Mouse (Mus musculus): ENCODE measurements around the gene Ralgps1. TPM values are rescaled to one million over a fixed set of nuclear protein-coding genes. Genes with fewer than 3 reads are reported as not detected.
A peak's percentile ranks its signal among the peaks of the same experiment; 100 is the strongest.

Ralgps1 gene
- total RNA-seq, 2 experiments from 2014 or later = 56.8 to 59.2 TPM

GRCm38 (mm10) chr2:33173126-33173525, 198.2 kb downstream of the Ralgps1 start:
- no peak for DNase-seq (ENCODE audit: low spot score in 2 of 2)
- intact Hi-C loops (cut with DNase I) = no loop called here

DNA sequence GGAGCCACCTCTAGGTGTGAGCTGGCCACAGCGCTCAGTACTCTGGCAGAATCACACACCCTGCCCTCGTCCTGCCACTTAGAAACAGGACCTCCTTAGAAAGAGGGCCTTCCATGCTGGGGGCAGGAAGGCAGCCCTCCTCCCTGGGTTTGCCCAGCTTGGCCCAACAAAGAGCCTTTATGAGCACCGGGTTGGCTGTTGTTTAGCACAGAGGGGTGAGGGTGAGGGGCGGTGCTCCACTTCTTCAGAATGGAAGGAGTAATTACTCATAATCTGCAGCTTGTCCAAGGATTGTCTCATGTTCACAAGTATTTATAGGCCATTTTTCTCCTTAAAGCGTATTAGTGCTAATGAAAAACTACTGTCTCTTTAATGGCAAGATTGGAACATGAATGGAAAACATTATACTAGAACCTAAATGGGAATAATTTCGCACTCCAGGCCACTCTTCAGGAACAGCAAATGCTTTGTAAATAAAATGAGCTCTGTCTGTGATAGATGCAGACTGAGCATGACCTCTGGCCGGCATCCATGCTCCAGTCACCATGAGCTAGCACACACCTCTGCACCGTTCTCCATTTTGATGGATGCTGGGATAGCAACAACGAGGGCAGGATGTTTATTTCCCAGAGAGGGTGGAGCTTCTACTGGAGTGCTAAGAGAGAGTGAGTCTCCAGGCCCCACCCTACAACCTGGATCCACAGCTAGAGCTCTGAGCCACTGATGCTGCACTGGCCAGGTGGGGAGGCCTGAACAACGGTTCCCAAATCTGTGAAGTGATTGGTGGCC, 200.3 kb downstream of the Ralgps1 start:
- DNase-seq (ENCODE audit: low spot score in 2 of 2) = no peak
- intact Hi-C loops (cut with DNase I) = no loop called here

DNA sequence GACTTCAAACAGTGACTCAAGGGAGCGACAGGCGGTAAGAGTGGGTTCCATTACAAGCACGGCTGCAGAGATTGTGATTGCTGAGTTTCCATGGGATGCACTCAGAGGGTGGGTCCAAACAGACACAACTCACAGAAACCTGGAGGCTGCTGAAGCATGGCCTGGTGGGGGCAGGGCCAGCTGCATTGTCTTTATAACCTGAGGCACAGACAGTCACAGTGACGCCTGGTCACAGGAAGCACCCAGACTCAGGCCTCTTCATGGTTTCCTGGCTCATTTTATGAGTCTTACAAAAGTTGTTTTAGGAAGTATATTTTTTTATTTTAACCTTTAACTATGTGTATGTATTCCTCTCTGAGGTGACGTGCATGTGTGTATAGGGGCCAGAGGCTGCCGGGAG, 201.8 kb downstream of the Ralgps1 start:
- DNase-seq (ENCODE audit: low spot score in 2 of 2) = no peak
- intact Hi-C loops (cut with DNase I) = no loop called here

DNA sequence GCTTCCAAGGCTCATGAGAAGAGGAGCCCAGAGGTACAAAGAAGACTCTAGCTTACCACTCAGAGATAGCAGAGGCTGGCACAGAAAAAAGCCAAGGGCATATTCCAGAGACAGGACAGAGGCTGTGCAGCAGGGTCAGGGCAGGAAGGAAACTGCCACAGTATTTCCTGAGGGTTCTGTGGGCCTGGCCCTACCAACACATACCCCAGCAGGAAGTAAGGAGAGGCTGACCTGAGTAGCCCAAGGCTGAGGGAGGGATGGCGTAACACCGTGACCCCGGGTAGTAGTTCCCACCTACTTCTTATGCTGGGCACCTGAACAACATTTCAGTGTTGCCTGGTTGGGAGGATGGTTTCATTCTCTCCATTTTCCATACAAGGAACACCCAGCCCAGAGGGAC, 204.2 kb downstream of the Ralgps1 start:
- intact Hi-C loops (cut with DNase I) = no loop called here
- no peak for DNase-seq (ENCODE audit: low spot score in 2 of 2)

- intact Hi-C loops (cut with DNase I) = no loop called here
- DNase-seq (ENCODE audit: low spot score in 2 of 2) = no peak
Measured at GRCm38 (mm10) chr2:33165710-33166374, 205.4 kb downstream of the Ralgps1 start.

GRCm38 (mm10) chr2:33165229-33165628, 206.1 kb downstream of the Ralgps1 start:
- no peak for DNase-seq (ENCODE audit: low spot score in 2 of 2)
- intact Hi-C loops (cut with DNase I) = no loop called here

DNA sequence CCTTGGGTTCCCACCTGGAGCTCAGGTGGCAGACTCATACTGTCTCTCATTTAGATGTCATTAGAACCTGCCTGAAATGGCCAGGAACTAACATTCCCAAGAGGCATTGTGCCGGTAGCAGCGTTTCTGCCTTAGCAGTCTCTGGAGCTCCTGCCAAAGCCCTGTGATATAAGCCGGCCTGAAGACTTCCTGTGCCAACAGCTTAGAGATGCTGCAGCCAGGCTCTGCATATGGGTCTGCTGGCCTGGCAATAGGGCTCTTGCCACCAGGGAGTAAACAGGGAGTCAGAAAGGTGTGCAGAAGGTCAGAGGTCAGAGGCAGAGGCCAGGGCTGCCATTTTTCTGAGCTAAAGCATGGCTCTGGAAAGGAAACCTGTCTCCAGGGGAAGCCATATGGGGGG, 206.6 kb downstream of the Ralgps1 start:
- no peak for DNase-seq (ENCODE audit: low spot score in 2 of 2)
- intact Hi-C loops (cut with DNase I) = no loop called here

- intact Hi-C loops (cut with DNase I) = no loop called here
Measured at GRCm38 (mm10) chr2:33162126-33162525, 209.2 kb downstream of the Ralgps1 start.

GRCm38 (mm10) chr2:33160326-33160973, 210.8 kb downstream of the Ralgps1 start:
- intact Hi-C loops (cut with DNase I) = no loop called here
- DNase-seq (ENCODE audit: low spot score in 2 of 2) = no peak

More at GRCm38 (mm10) chr2:33162126-33162525, 209.2 kb downstream of the Ralgps1 start:
- DNase-seq (ENCODE audit: low spot score in 2 of 2) = no peak

DNA sequence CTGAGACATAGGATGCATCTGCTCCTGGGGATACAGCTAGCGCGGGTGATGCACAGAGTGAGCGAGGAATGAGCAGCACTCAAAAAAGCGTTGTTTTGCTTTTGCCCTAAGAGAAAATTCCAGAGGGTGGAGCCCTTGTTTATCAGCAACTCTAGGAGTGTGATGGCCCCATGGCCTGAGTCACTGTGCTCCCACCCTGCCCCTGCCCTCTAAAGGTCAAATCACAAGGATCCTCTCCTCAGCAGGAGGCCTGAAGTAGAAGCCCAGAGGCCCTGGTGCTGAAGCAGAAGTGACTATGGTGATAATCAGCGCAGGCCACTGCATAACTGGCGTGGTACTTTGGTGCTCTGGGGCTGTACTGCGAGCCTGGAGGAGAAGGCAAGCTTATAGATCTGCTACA, 211.7 kb downstream of the Ralgps1 start:
- intact Hi-C loops (cut with DNase I) = loop anchor here (10.0 kb wide), 1 partner anchor 155 kb away; no protein-coding TSS in a partner anchor
- DNase-seq (ENCODE audit: low spot score in 2 of 2) = no peak

DNA sequence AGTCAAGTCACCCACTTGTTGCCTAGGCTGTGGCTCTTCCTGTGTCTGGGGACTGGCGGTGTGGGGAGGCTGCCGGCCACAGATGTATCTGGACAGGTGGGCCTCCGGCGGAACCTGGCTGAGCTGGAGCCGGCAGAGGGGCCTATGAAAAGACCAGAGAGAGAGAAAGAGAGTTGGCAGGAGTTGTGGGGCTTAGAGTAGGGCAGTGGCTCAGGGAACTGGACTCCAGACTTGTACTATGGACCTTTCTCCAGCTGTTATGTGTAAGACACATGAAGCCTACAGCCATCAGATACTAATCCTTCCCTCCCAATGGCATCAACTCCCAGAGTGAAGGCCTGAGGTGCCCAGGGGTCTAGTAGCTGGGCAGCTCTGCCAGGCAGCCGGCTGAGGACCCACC, 212.4 kb downstream of the Ralgps1 start:
- DNase-seq (ENCODE audit: low spot score in 2 of 2) = no peak
- intact Hi-C loops (cut with DNase I) = loop anchor here (10.0 kb wide), 1 partner anchor 156 kb away; no protein-coding TSS in a partner anchor

GRCm38 (mm10) chr2:33156283-33156781, 215.0 kb downstream of the Ralgps1 start:
- intact Hi-C loops (cut with DNase I) = loop anchor here (2.0 to 10.0 kb wide), 2 partner anchors 158 to 246 kb away; no protein-coding TSS in a partner anchor
- DNase-seq (ENCODE audit: low spot score in 2 of 2) = no peak

DNA sequence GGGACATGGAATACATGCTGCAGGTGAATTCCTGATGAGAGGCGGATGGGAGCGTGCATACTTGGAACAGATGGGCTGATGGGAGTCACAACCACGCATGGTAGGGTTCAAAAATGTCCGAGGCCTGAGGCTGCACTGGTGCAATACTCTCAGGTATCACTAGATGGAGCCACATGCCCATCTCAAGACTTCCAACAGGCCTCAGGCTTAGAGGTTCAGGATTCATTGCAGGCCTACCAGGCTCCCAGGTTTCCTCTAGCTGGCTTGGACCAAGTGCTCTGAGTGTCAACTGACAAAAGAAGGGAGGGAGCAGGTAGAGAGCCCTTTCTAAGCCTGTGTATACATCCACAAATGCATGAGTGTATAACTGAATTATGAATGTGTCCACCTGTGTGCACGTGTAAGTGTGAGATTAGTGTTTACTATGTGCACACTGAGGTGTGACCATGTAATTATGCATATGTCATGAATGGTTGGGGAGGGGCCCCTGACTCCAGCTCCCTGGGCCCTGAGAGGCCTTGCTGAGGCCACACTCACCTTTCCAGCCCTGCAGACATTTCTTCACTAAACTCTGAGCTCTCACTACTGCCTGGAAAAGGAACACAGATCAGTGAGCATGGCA, 216.4 kb downstream of the Ralgps1 start:
- DNase-seq (ENCODE audit: low spot score in 2 of 2) = peak; percentile 79 to 84
- intact Hi-C loops (cut with DNase I) = loop anchor here (1.0 to 10.0 kb wide), 2 partner anchors 160 to 194 kb away; no protein-coding TSS in a partner anchor

GRCm38 (mm10) chr2:33146994-33147393, 224.3 kb downstream of the Ralgps1 start:
- intact Hi-C loops (cut with DNase I) = no loop called here
- no peak for DNase-seq (ENCODE audit: low spot score in 2 of 2)

GRCm38 (mm10) chr2:33143292-33143691, 228.0 kb downstream of the Ralgps1 start:
- peak in 1 of 2 experiments; percentile 25 for DNase-seq (ENCODE audit: low spot score in 2 of 2)

DNA sequence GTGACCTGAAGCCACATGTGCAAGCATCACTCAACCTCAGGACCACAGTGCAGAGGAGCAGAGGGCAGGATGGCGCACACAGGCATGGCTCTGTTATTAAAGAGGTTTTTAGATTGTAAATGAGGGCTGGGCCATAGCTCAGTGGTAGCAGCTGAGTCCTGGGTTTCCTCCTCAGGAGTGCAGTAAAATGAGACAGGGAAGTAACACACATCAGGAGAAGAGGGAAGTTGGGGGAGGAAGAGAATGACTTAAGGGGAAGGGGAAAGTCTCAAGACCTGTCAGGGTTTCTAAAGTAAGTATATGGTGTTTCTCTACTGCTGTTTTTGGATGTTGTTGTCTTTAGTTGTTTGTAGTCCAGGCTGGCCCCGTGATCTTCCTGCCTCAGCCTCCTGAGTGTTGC, 232.8 kb downstream of the Ralgps1 start:
- intact Hi-C loops (cut with DNase I) = no loop called here

More at GRCm38 (mm10) chr2:33143292-33143691, 228.0 kb downstream of the Ralgps1 start:
- intact Hi-C loops (cut with DNase I) = no loop called here

GRCm38 (mm10) chr2:33137731-33138130, 233.6 kb downstream of the Ralgps1 start:
- no peak for DNase-seq (ENCODE audit: low spot score in 2 of 2)
- intact Hi-C loops (cut with DNase I) = no loop called here

More for the DNA sequence above, 232.8 kb downstream of the Ralgps1 start:
- no peak for DNase-seq (ENCODE audit: low spot score in 2 of 2)

DNA sequence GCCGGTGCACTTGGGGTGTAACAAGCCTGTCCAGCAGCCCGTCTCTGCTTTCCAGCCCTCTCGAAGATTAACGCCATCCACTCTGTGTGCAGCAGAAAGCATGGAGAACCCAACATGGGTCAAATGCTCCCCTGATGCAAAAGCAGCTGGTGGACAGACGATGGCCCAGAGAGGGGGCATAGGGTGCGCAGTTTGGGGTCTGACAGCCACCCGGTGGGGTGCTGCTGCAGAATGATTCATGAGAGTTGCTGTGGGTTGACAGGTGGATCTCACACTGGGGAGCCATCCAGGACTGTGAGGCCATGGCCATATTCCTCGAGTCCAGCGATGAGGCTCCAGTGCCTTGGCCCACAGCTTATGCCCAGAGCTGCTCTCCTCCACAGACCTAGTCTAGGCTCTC, 234.0 kb downstream of the Ralgps1 start:
- no peak for DNase-seq (ENCODE audit: low spot score in 2 of 2)
- intact Hi-C loops (cut with DNase I) = no loop called here

- intact Hi-C loops (cut with DNase I) = no loop called here
Measured at GRCm38 (mm10) chr2:33136366-33136765, 234.9 kb downstream of the Ralgps1 start.

More at GRCm38 (mm10) chr2:33136366-33136765, 234.9 kb downstream of the Ralgps1 start:
- DNase-seq (ENCODE audit: low spot score in 2 of 2) = no peak

Measured in left cerebral cortex, postnatal 25 days (tissue).